Mouse (Mus musculus): ENCODE results near the gene Gcn1l1. TPM values are rescaled to one million over a fixed set of nuclear protein-coding genes. Genes with fewer than 3 reads are reported as not detected.
A peak's percentile ranks its signal among the peaks of the same experiment; 100 is the strongest.

Gcn1l1 gene
- total and polyA plus RNA-seq, 2 experiments from 2014 or later, result 22.4 to 74.4 TPM

GRCm38 (mm10) chr5:115526456-115527202 is 38.4 kb upstream of the Gcn1l1 start:
- no peaks in the 10 kb centered on the region for H3K36me3 ChIP-seq (ENCODE audit: insufficient read depth)
- H3K27me3 ChIP-seq (ENCODE audit: insufficient read depth, low read length), result no peaks in the 10 kb centered on the region
- DNase-seq (no peak), ATAC-seq (no peak)
- no peaks in the 10 kb centered on the region for H3K9me3 ChIP-seq (ENCODE audit: low read length)
- TF ChIP-seq CTCF (IDR thresholded peaks at IDR 0.05; ENCODE audit: low read depth), result no peak
- no peak overlapping the region for H3K27ac ChIP-seq (ENCODE audit: low read depth, low read length)
- 82% methylated on average over 17 of the region's 17 CpGs for WGBS
- H3K4me1 ChIP-seq (ENCODE audit: insufficient read depth), result no peaks in the 10 kb centered on the region
- H3K9ac ChIP-seq, result no peak overlapping the region
- no peak overlapping the region for H3K4me2 ChIP-seq (ENCODE audit: low read depth)
- no peak overlapping the region for H3K4me3 ChIP-seq (ENCODE audit: low read depth, low read length)

- WGBS, result 86% methylated on average over 5 of the region's 5 CpGs
- Histone ChIP-seq H3K27ac (ENCODE audit: low read depth, low read length) (no peak overlapping the region), H3K9ac (no peak overlapping the region), H3K4me1 (ENCODE audit: insufficient read depth) (no peaks in the 10 kb centered on the region), H3K9me3 (ENCODE audit: low read length) (no peaks in the 10 kb centered on the region), H3K27me3 (ENCODE audit: insufficient read depth, low read length) (no peaks in the 10 kb centered on the region), H3K36me3 (ENCODE audit: insufficient read depth) (no peaks in the 10 kb centered on the region), H3K4me2 (ENCODE audit: low read depth) (no peak overlapping the region), H3K4me3 (ENCODE audit: low read depth, low read length) (no peak overlapping the region)
- TF ChIP-seq CTCF (IDR thresholded peaks at IDR 0.05; ENCODE audit: low read depth), result no peak
- DNase-seq (no peak), ATAC-seq (no peak)
Observed at GRCm38 (mm10) chr5:115528128-115528527, 36.9 kb upstream of the Gcn1l1 start.

DNA sequence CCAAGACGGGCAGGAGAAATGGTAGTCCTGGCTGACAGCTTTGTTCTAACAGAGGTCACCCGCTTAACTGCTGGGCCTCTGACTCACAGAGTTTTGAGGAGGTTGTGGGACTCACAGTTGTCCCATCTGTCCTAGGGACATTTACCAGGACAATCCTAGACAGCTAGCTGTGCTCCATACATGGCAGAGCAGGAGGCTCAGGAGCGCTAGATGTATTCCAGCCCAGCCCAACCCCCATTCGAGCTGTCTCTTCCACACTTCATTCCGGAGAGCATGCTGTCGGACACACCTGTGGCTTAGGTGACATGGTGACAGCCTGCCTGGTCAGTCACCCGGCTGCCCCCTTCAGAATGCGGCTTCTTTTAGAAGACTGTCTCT is 35.7 kb upstream of the Gcn1l1 start:
- TF ChIP-seq CTCF (IDR thresholded peaks at IDR 0.05; ENCODE audit: low read depth), result no peak
- DNase-seq (no peak), ATAC-seq (no peak)
- H3K4me3 ChIP-seq (ENCODE audit: low read depth, low read length), result no peak overlapping the region
- H3K9me3 ChIP-seq (ENCODE audit: low read length), result no peaks in the 10 kb centered on the region
- 79% methylated on average over 8 of the region's 8 CpGs for WGBS
- H3K9ac ChIP-seq, result no peak overlapping the region
- no peaks in the 10 kb centered on the region for H3K27me3 ChIP-seq (ENCODE audit: insufficient read depth, low read length)
- H3K4me1 ChIP-seq (ENCODE audit: insufficient read depth), result no peaks in the 10 kb centered on the region
- H3K27ac ChIP-seq (ENCODE audit: low read depth, low read length), result 0 out of 2 replicates have a peak overlapping the region, but pooled peaks have one; percentile 3
- H3K4me2 ChIP-seq (ENCODE audit: low read depth), result no peak overlapping the region
- H3K36me3 ChIP-seq (ENCODE audit: insufficient read depth), result no peaks in the 10 kb centered on the region

DNA sequence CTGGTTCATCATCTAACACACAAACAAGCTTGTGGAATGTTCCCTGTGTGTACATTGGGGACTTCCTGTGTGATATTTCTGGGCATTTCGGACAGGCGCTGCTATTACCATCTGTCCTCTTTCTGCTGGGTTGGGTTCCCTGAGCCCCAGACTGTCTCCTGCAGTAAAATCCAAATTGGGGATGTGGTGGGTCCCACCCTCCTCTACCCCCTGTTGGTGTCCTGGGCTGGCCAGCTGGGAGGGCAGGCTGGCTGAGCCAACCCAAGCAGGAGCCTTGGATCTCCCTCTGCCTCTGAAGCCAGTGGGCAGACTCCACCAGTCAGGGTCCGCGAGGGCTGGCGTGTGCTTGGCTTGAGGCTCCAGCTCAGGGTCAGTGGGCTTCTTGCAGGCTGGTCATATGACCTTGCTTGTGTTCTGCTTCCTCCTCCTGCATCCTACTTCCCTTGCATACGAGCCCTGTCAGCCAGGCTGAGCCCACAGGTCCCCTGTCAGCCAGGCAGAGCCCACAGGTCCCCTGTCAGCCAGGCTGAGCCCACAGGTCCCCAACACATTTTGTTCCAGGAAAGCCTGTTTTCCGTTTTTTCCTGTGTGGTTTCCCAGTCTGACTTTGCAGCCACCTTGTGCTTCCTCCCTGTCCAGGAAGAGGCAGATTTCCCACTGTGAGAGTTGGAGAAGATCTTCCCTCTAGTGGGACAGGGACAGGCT is 35.2 kb upstream of the Gcn1l1 start:
- Histone ChIP-seq H3K4me2 (ENCODE audit: low read depth) (no peak overlapping the region), H3K4me1 (ENCODE audit: insufficient read depth) (no peaks in the 10 kb centered on the region), H3K27ac (ENCODE audit: low read depth, low read length) (peak overlapping the region; percentile 3; the same call in 1 of the 2 replicates), H3K4me3 (ENCODE audit: low read depth, low read length) (no peak overlapping the region), H3K36me3 (ENCODE audit: insufficient read depth) (no peaks in the 10 kb centered on the region), H3K9ac (no peak overlapping the region), H3K9me3 (ENCODE audit: low read length) (no peaks in the 10 kb centered on the region), H3K27me3 (ENCODE audit: insufficient read depth, low read length) (no peaks in the 10 kb centered on the region)
- no peak for ATAC-seq
- WGBS, result 61% methylated on average over 7 of the region's 7 CpGs
- no peak for DNase-seq
- TF ChIP-seq CTCF (IDR thresholded peaks at IDR 0.05; ENCODE audit: low read depth), result no peak

DNA sequence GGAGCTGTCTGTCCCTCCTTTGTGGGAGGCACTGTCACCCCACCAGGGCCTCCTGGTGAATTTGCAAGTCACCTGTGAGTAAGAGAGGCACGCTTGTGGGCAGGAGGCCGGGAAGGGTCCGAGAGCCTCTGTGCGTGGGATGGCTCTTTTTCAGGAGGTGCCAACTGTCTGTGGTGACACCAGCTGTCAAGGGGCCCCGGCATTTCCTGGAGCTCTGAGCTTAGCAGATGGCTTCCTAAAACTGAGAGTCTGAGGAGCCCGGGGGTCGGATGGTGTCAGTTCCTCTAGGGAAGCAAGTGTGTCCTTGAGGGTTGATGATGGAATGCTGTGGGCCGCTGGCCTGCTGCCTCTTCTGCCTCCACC is 34.6 kb upstream of the Gcn1l1 start:
- Histone ChIP-seq H3K27me3 (ENCODE audit: insufficient read depth, low read length) (no peaks in the 10 kb centered on the region), H3K27ac (ENCODE audit: low read depth, low read length) (no peak overlapping the region), H3K9me3 (ENCODE audit: low read length) (no peaks in the 10 kb centered on the region), H3K4me2 (ENCODE audit: low read depth) (no peak overlapping the region), H3K9ac (no peak overlapping the region), H3K4me1 (ENCODE audit: insufficient read depth) (no peaks in the 10 kb centered on the region), H3K4me3 (ENCODE audit: low read depth, low read length) (no peak overlapping the region), H3K36me3 (ENCODE audit: insufficient read depth) (no peaks in the 10 kb centered on the region)
- no peak for TF ChIP-seq CTCF (IDR thresholded peaks at IDR 0.05; ENCODE audit: low read depth)
- DNase-seq, result no peak
- no peak for ATAC-seq
- 60% methylated on average over 8 of the region's 8 CpGs for WGBS

GRCm38 (mm10) chr5:115531671-115532270 is 33.3 kb upstream of the Gcn1l1 start:
- Histone ChIP-seq H3K4me2 (ENCODE audit: low read depth) (no peak overlapping the region), H3K4me1 (ENCODE audit: insufficient read depth) (no peaks in the 10 kb centered on the region), H3K9ac (no peak overlapping the region), H3K27me3 (ENCODE audit: insufficient read depth, low read length) (no peaks in the 10 kb centered on the region), H3K9me3 (ENCODE audit: low read length) (no peaks in the 10 kb centered on the region), H3K36me3 (ENCODE audit: insufficient read depth) (no peaks in the 10 kb centered on the region), H3K27ac (ENCODE audit: low read depth, low read length) (peak overlapping the region; percentile 9), H3K4me3 (ENCODE audit: low read depth, low read length) (no peak overlapping the region)
- no peak for TF ChIP-seq CTCF (IDR thresholded peaks at IDR 0.05; ENCODE audit: low read depth)
- WGBS, result 41% methylated on average over 18 of the region's 18 CpGs
- DNase-seq, result peak; percentile 63
- peak; percentile 79 for ATAC-seq

DNA sequence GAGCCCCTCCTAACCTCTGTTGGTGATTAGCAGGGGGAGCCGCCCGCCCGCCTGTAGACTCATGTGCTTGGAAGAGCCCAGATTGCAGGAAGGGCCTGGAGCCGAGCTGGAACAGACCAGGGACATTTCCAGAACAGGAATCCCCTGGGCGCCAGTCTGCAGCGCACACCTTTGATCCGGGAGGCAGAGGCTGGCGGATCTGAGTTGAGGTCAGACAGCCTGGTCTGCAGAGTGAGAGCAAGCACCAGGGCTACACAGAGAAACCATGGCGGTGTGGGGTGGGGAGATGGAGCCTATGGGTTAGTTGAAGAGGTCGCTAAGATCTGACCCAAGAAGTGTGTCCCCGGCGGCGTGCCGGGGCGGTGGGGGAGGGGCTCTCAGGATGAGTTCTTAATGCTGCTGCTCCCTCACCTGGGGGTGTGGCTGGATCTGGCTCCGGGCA is 30.7 kb upstream of the Gcn1l1 start:
- no peaks in the 10 kb centered on the region for H3K9me3 ChIP-seq (ENCODE audit: low read length)
- no peak overlapping the region for H3K9ac ChIP-seq
- DNase-seq (no peak), ATAC-seq (no peak)
- no peaks in the 10 kb centered on the region for H3K36me3 ChIP-seq (ENCODE audit: insufficient read depth)
- H3K27ac ChIP-seq (ENCODE audit: low read depth, low read length), result no peak overlapping the region
- no peak overlapping the region for H3K4me2 ChIP-seq (ENCODE audit: low read depth)
- WGBS, result 29% methylated on average over 16 of the region's 16 CpGs
- no peaks in the 10 kb centered on the region for H3K4me1 ChIP-seq (ENCODE audit: insufficient read depth)
- no peak overlapping the region for H3K4me3 ChIP-seq (ENCODE audit: low read depth, low read length)
- no peak for TF ChIP-seq CTCF (IDR thresholded peaks at IDR 0.05; ENCODE audit: low read depth)
- no peaks in the 10 kb centered on the region for H3K27me3 ChIP-seq (ENCODE audit: insufficient read depth, low read length)

Measured in forebrain, postnatal 0 days (tissue).